In genomic region chr8:71951436-71952161, GRCm38 (mm10) we compare ENCODE assay signal across 8 mouse cellular contexts. TPM values are rescaled to one million over a fixed set of nuclear protein-coding genes. Genes with fewer than 3 reads are reported as not detected.
DNase-seq lines count a peak whose midpoint lies in the region; ATAC-seq lines count a peak whose summit lies in the region.

No protein-coding gene starts in this region.

- peak overlapping the region; percentile 79 for H3K4me2 ChIP-seq in liver, embryonic 12.5 days
- peak overlapping the region; percentile 63 for H3K4me2 ChIP-seq in stomach, embryonic 15.5 days

- H3K27me3 ChIP-seq in hindbrain, embryonic 10.5 days (ENCODE audit: insufficient read depth, poor library complexity, severe bottlenecking): no peaks in the 10 kb centered on the region
- peaks cover 5% of the 10 kb centered on the region for H3K27me3 ChIP-seq in liver, embryonic 12.5 days (replicated peaks)
- H3K27me3 ChIP-seq in stomach, embryonic 15.5 days (replicated peaks): no peaks in the 10 kb centered on the region

- H3K9me3 ChIP-seq in hindbrain, embryonic 10.5 days: peaks cover 32% of the 10 kb centered on the region
- no peaks in the 10 kb centered on the region for H3K9me3 ChIP-seq in liver, embryonic 12.5 days (replicated peaks)
- no peaks in the 10 kb centered on the region for H3K9me3 ChIP-seq in stomach, embryonic 15.5 days

- DNase-seq in adrenal gland, adult 2 months: peak; percentile 13
- DNase-seq in adrenal gland, postnatal 25 days: no peak
- peak; percentile 28 for DNase-seq in 3T3-L1 (ENCODE audit: low read depth, low spot score)
- DNase-seq in cerebellum, postnatal 25 days: peak; percentile 25 to 26
- peak; percentile 13 for DNase-seq in hindbrain, embryonic 10.5 days (ENCODE audit: low spot score)
- DNase-seq in layer of hippocampus, adult 8-10 months (ENCODE audit: low spot score in 2 of 2): no peak

- H3K4me1 ChIP-seq in hindbrain, embryonic 10.5 days (replicated peaks): peaks cover 18% of the 10 kb centered on the region
- peaks cover 17% of the 10 kb centered on the region for H3K4me1 ChIP-seq in liver, embryonic 12.5 days
- H3K4me1 ChIP-seq in stomach, embryonic 15.5 days: peaks cover 5% of the 10 kb centered on the region; the same call in 1 of the 2 replicates

- no peak for ATAC-seq in liver, embryonic 12.5 days
- no peak for ATAC-seq in stomach, embryonic 15.5 days (ENCODE audit: insufficient read depth, low FRiP score, low read depth)

- H3K4me3 ChIP-seq in hindbrain, embryonic 10.5 days: peak overlapping the region; percentile 66
- H3K4me3 ChIP-seq in liver, embryonic 12.5 days: peak overlapping the region; percentile 70
- peak overlapping the region; percentile 83 for H3K4me3 ChIP-seq in stomach, embryonic 15.5 days (replicated peaks)

- peak overlapping the region; percentile 88 for H3K27ac ChIP-seq in hindbrain, embryonic 10.5 days
- no peak overlapping the region for H3K27ac ChIP-seq in liver, embryonic 12.5 days
- H3K27ac ChIP-seq in stomach, embryonic 15.5 days: 0 out of 2 replicates have a peak overlapping the region, but pooled peaks have one; percentile 36

- peaks cover 38% of the 10 kb centered on the region for H3K36me3 ChIP-seq in hindbrain, embryonic 10.5 days
- peaks cover 27% of the 10 kb centered on the region for H3K36me3 ChIP-seq in liver, embryonic 12.5 days
- peaks cover 9% of the 10 kb centered on the region; the same call in 1 of the 2 replicates for H3K36me3 ChIP-seq in stomach, embryonic 15.5 days

- 46% methylated on average over 14 of the region's 14 CpGs for WGBS in hindbrain, embryonic 10.5 days
- 21% methylated on average over 14 of the region's 14 CpGs for WGBS in liver, embryonic 12.5 days (ENCODE audit: insufficient replicate concordance)
- WGBS in stomach, embryonic 15.5 days: 22% methylated on average over 14 of the region's 14 CpGs

- peak overlapping the region; percentile 79 for H3K9ac ChIP-seq in liver, embryonic 12.5 days
- peak overlapping the region; percentile 32; the same call in 1 of the 2 replicates for H3K9ac ChIP-seq in stomach, embryonic 15.5 days

RNA-seq across cellular contexts. Expression of gene Zfp961, which starts 0.8 kb away (rescaled TPM):
- 10 to 100 TPM; 17.0 to 26.0 TPM for total RNA-seq in adrenal gland, adult 2 months (2021)
- polyA plus RNA-seq in adrenal gland, adult 2 months (2012; rRNA removed): 0.71 and 1.3 TPM in 2 replicates
- total RNA-seq in adrenal gland, postnatal 25 days (2021): 30.8 and 37.1 TPM in 2 replicates
- 18.3 and 26.3 TPM in 2 replicates for polyA plus RNA-seq in hindbrain, embryonic 10.5 days (2016; fragmentation: Nextera tagmentation; extraction: Ambion mirVana)
- polyA plus RNA-seq in liver, embryonic 12.5 days (2016; fragmentation: Nextera tagmentation; extraction: Ambion mirVana): 13.4 and 14.1 TPM in 2 replicates
- polyA plus RNA-seq in stomach, embryonic 15.5 days (2015; fragmentation: Nextera tagmentation; extraction: Ambion mirVana): 20.6 and 24.7 TPM in 2 replicates
- 10 to 100 TPM; 17.4 to 22.9 (median 17.9) TPM for total RNA-seq in layer of hippocampus, adult 8-10 months (2022)

RNA-seq across cellular contexts. Expression of gene Zfp617, which starts 43.2 kb away (rescaled TPM):
- total RNA-seq in adrenal gland, adult 2 months (2021): 10 to 100 TPM; 26.8 to 45.2 TPM
- 0.59 and 0.71 TPM in 2 replicates for polyA plus RNA-seq in adrenal gland, adult 2 months (2012; rRNA removed)
- 31.3 and 38.1 TPM in 2 replicates for total RNA-seq in adrenal gland, postnatal 25 days (2021)
- polyA plus RNA-seq in hindbrain, embryonic 10.5 days (2016; fragmentation: Nextera tagmentation; extraction: Ambion mirVana): 31.7 and 34.2 TPM in 2 replicates
- 12.4 and 13.1 TPM in 2 replicates for polyA plus RNA-seq in liver, embryonic 12.5 days (2016; fragmentation: Nextera tagmentation; extraction: Ambion mirVana)
- polyA plus RNA-seq in stomach, embryonic 15.5 days (2015; fragmentation: Nextera tagmentation; extraction: Ambion mirVana): 21.9 and 22.1 TPM in 2 replicates
- 10 to 100 TPM; 26.8 to 31.9 (median 27.0) TPM for total RNA-seq in layer of hippocampus, adult 8-10 months (2022)

RNA-seq across cellular contexts. Expression of gene Zfp882, which starts 43.2 kb away (rescaled TPM):
- total RNA-seq in adrenal gland, adult 2 months (2021): 1 to 10 TPM; 5.7 to 7.3 TPM
- polyA plus RNA-seq in adrenal gland, adult 2 months (2012; rRNA removed): 0.11 and 0.21 TPM in 2 replicates
- 8.3 and 9.8 TPM in 2 replicates for total RNA-seq in adrenal gland, postnatal 25 days (2021)
- polyA plus RNA-seq in hindbrain, embryonic 10.5 days (2016; fragmentation: Nextera tagmentation; extraction: Ambion mirVana): 8.6 and 8.7 TPM in 2 replicates
- polyA plus RNA-seq in liver, embryonic 12.5 days (2016; fragmentation: Nextera tagmentation; extraction: Ambion mirVana): 1.1 and 1.4 TPM in 2 replicates
- polyA plus RNA-seq in stomach, embryonic 15.5 days (2015; fragmentation: Nextera tagmentation; extraction: Ambion mirVana): 5.1 and 5.3 TPM in 2 replicates
- 10 to 100 TPM; 13.7 to 19.8 (median 17.1) TPM for total RNA-seq in layer of hippocampus, adult 8-10 months (2022)

RNA-seq across cellular contexts. Expression of gene Cyp4f18, which starts 57.8 kb away (rescaled TPM):
- total RNA-seq in adrenal gland, adult 2 months (2021): 10 to 100 TPM in 1 of 2 experiments, 1 to 10 TPM in 1; 8.1 to 15.7 TPM
- polyA plus RNA-seq in adrenal gland, adult 2 months (2012; rRNA removed): 10.8 and 19.0 TPM in 2 replicates
- total RNA-seq in adrenal gland, postnatal 25 days (2021): 4.8 and 5.2 TPM in 2 replicates
- 0.50 and 1.0 TPM in 2 replicates for polyA plus RNA-seq in hindbrain, embryonic 10.5 days (2016; fragmentation: Nextera tagmentation; extraction: Ambion mirVana)
- 1.1 TPM in 2 replicates for polyA plus RNA-seq in liver, embryonic 12.5 days (2016; fragmentation: Nextera tagmentation; extraction: Ambion mirVana)
- 3.7 and 4.0 TPM in 2 replicates for polyA plus RNA-seq in stomach, embryonic 15.5 days (2015; fragmentation: Nextera tagmentation; extraction: Ambion mirVana)
- not detected for total RNA-seq in layer of hippocampus, adult 8-10 months (2022)

Comparison
In these comparisons a context has a peak if more than half of its experiments do, and no peak if none do; other contexts are left out.
1. DNase-seq: peak in adrenal gland, adult 2 months (single experiment), 3T3-L1 (single experiment), cerebellum, postnatal 25 days (2 of 2) and hindbrain, embryonic 10.5 days (single experiment); none in adrenal gland, postnatal 25 days (single experiment) and layer of hippocampus, adult 8-10 months (0 of 2).
2. Peak in every context shown above with its lines, with median percentiles within 50 percentile points of each other: H3K4me3 ChIP-seq.